Mouse (Mus musculus): ENCODE measurements around the gene Fry. TPM values are rescaled to one million over a fixed set of nuclear protein-coding genes. Genes with fewer than 3 reads are reported as not detected.

The Fry gene
- polyA plus RNA-seq, 1 experiment: 2.9 TPM

DNA sequence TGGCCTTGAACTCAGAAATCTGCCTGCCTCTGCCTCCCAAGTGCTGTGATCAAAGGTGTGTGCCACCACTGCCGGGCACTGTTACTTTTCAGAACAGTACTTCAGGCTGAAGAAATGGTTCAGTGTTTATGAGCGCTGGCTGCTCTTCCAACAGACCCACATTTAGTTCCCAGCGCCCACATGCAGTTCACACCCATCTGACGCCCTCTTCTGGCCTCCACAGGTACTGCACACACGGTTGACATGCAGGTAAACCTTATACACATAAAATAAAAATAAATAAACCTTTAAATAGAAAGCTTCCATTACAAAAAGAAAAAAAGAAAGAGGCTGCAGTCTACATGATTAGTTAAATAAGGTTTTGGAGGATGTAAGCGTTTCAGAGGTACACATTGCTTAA, 88.3 kb downstream of the Fry start:
- H3K4me3 ChIP-seq (ENCODE audit: insufficient read depth, low read length): no peak overlapping the region
- no peak for TF ChIP-seq CTCF (IDR thresholded peaks at IDR 0.05; ENCODE audit: borderline replicate concordance, insufficient read depth, low read length)
- TF ChIP-seq POLR2A (IDR thresholded peaks at IDR 0.05; ENCODE audit: low read depth, low read length): no peak
- H3K27ac ChIP-seq (ENCODE audit: insufficient read depth, low read length): no peak overlapping the region
- no peaks in the 10 kb centered on the region for H3K4me1 ChIP-seq (ENCODE audit: control insufficient read depth, insufficient read depth, low read length)

DNA sequence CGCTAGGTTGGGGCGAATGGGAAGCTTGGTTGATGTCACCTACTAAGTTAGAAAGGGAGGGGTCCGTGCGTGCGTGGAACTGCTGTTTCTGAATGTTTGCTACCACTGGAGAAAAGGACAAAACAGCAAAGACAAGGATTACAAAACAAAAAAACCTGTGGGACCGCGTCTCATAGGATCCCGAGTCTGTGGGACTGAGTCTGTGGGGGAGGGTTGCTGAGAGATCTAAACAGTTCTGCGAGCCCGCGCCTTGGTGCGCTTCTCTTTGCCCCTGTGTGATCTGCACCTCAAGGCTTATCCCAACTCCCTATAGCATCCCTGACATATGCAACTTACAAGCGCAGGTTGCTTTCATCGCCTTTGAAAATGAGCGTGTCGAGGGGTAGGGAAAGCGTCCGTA, 89.2 kb downstream of the Fry start:
- H3K27ac ChIP-seq (ENCODE audit: insufficient read depth, low read length): no peak overlapping the region
- TF ChIP-seq CTCF (IDR thresholded peaks at IDR 0.05; ENCODE audit: borderline replicate concordance, insufficient read depth, low read length) (no peak), POLR2A (IDR thresholded peaks at IDR 0.05; ENCODE audit: low read depth, low read length) (no peak)
- no peak overlapping the region for H3K4me3 ChIP-seq (ENCODE audit: insufficient read depth, low read length)
- no peaks in the 10 kb centered on the region for H3K4me1 ChIP-seq (ENCODE audit: control insufficient read depth, insufficient read depth, low read length)

DNA sequence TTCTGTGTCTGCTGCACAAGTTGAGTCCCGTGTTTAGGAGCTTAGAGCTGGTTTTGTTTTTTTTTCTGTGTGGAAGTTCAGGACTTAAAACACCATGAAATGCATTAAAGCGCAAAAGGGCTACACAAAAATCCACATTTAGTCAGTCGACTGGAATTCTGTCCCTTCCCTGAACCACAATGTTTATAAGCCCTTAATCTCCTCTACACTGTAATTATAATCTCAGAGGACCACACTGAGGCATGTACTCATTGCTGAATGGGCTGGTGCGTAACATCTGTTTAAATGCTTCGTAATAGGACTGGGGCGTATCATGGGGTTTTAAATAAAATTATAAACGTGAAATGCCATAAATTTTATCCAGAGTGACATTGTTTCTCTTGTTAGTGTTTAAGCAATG, 89.6 kb downstream of the Fry start:
- TF ChIP-seq POLR2A (IDR thresholded peaks at IDR 0.05; ENCODE audit: low read depth, low read length) (no peak), CTCF (IDR thresholded peaks at IDR 0.05; ENCODE audit: borderline replicate concordance, insufficient read depth, low read length) (no peak)
- Histone ChIP-seq H3K4me3 (ENCODE audit: insufficient read depth, low read length) (no peak overlapping the region), H3K4me1 (ENCODE audit: control insufficient read depth, insufficient read depth, low read length) (no peaks in the 10 kb centered on the region), H3K27ac (ENCODE audit: insufficient read depth, low read length) (no peak overlapping the region)

DNA sequence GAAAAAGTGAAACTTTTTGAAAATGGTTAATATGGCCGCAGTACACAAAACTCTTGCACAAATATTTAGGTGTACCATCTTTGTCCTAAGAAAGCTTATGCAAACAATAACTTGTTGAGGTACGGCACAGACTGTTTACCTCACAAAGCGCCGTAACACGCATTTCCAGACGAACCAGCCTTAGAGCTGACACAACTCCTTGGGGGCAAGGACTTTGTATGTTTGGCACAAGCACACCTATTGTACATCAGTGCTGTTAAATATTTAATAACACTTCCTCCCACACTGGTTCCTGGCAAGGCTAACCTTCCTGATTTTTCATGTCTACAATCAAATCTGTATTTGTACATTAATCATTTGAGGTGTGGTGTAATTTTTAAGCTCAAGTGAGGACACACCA, 95.6 kb downstream of the Fry start:
- Histone ChIP-seq H3K4me3 (ENCODE audit: insufficient read depth, low read length) (no peak overlapping the region), H3K4me1 (ENCODE audit: control insufficient read depth, insufficient read depth, low read length) (no peaks in the 10 kb centered on the region), H3K27ac (ENCODE audit: insufficient read depth, low read length) (no peak overlapping the region)
- no peak for TF ChIP-seq CTCF (IDR thresholded peaks at IDR 0.05; ENCODE audit: borderline replicate concordance, insufficient read depth, low read length)
- no peak for TF ChIP-seq POLR2A (IDR thresholded peaks at IDR 0.05; ENCODE audit: low read depth, low read length)

DNA sequence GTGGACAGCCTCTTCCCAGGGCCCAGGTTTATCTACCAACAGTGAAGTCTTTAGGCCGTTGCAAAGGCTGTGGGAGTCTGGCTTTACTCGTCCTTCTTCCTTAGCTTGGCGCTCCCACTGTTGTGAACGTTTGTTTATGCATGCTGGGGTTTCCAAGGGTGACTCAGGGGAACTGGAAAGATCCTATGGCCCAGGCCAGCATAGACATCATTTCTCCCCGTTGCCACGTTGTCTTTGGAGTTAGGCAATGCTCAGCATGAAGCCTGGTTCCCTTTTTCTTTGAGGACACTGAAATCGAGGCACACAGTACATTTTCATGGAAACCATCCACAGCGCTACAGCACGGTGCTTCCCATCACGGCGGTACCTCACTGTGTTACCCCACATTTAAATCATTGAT, 97.6 kb downstream of the Fry start:
- TF ChIP-seq POLR2A (IDR thresholded peaks at IDR 0.05; ENCODE audit: low read depth, low read length) (no peak), CTCF (IDR thresholded peaks at IDR 0.05; ENCODE audit: borderline replicate concordance, insufficient read depth, low read length) (no peak)
- H3K4me3 ChIP-seq (ENCODE audit: insufficient read depth, low read length): no peak overlapping the region
- no peak overlapping the region for H3K27ac ChIP-seq (ENCODE audit: insufficient read depth, low read length)
- H3K4me1 ChIP-seq (ENCODE audit: control insufficient read depth, insufficient read depth, low read length): no peaks in the 10 kb centered on the region

DNA sequence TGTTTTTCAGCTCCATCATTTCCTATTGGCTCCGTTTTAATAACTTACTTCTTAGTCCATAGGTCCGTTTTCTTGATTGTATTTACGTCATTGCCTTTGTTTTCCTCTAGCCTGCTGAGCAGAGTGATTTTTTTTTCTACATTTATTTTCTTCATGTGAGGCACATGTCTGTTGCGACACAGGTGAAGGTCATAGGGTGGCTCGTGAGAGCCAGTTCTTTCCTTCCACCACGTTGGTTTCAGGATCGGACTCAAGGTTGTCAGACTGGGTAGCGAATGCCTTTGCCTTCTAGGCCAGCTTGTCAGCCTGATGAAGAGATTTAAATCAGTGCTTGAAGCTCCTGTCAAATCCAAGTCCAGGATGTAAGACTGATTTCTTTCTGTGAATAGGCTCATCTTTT, 101.0 kb downstream of the Fry start:
- Histone ChIP-seq H3K4me3 (ENCODE audit: insufficient read depth, low read length) (no peak overlapping the region), H3K27ac (ENCODE audit: insufficient read depth, low read length) (no peak overlapping the region), H3K4me1 (ENCODE audit: control insufficient read depth, insufficient read depth, low read length) (no peaks in the 10 kb centered on the region)
- TF ChIP-seq POLR2A (IDR thresholded peaks at IDR 0.05; ENCODE audit: low read depth, low read length) (no peak), CTCF (IDR thresholded peaks at IDR 0.05; ENCODE audit: borderline replicate concordance, insufficient read depth, low read length) (no peak)

DNA sequence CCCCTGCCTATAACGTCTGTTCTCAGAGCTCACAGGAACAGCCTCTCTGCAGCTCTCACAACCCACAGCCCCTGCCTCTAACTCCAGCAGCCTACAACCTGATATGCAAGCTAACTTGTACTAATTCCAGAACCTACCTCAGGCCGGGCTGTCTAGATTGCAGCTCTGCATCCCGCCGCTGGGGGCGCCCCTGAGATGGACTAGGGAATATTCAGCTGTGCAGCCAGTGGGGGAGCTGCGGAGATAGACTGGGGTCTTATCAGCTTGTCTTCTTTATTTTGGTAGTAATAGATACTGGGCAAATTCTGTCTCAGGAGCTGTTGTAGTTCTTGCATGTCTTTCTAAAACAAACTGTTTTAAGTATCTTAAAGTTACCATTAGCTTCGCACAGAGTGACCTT, 101.9 kb downstream of the Fry start:
- H3K4me1 ChIP-seq (ENCODE audit: control insufficient read depth, insufficient read depth, low read length): no peaks in the 10 kb centered on the region
- TF ChIP-seq POLR2A (IDR thresholded peaks at IDR 0.05; ENCODE audit: low read depth, low read length): no peak
- no peak for TF ChIP-seq CTCF (IDR thresholded peaks at IDR 0.05; ENCODE audit: borderline replicate concordance, insufficient read depth, low read length)
- no peak overlapping the region for H3K4me3 ChIP-seq (ENCODE audit: insufficient read depth, low read length)
- no peak overlapping the region for H3K27ac ChIP-seq (ENCODE audit: insufficient read depth, low read length)

DNA sequence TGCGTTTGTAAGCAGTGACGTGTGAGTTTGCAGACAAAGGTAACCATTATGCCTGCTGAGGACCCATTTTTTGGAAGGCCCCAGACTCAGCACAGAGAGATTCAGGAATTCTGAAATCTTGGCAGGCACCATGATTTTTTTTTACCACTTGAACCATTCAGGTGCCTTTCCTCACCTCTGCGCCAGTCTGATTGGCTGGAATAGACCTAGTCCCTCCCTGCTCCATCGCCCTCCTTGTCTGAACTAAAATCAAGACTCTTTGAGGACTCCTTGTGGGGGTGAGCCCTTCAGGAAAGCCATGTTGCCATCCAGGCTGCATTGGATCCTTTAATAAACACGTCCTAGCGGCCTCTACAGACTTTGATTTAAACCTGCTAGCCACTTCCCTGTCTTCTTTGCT, 103.4 kb downstream of the Fry start:
- TF ChIP-seq CTCF (IDR thresholded peaks at IDR 0.05; ENCODE audit: borderline replicate concordance, insufficient read depth, low read length): no peak
- no peak for TF ChIP-seq POLR2A (IDR thresholded peaks at IDR 0.05; ENCODE audit: low read depth, low read length)
- Histone ChIP-seq H3K27ac (ENCODE audit: insufficient read depth, low read length) (no peak overlapping the region), H3K4me3 (ENCODE audit: insufficient read depth, low read length) (no peak overlapping the region), H3K4me1 (ENCODE audit: control insufficient read depth, insufficient read depth, low read length) (no peaks in the 10 kb centered on the region)

DNA sequence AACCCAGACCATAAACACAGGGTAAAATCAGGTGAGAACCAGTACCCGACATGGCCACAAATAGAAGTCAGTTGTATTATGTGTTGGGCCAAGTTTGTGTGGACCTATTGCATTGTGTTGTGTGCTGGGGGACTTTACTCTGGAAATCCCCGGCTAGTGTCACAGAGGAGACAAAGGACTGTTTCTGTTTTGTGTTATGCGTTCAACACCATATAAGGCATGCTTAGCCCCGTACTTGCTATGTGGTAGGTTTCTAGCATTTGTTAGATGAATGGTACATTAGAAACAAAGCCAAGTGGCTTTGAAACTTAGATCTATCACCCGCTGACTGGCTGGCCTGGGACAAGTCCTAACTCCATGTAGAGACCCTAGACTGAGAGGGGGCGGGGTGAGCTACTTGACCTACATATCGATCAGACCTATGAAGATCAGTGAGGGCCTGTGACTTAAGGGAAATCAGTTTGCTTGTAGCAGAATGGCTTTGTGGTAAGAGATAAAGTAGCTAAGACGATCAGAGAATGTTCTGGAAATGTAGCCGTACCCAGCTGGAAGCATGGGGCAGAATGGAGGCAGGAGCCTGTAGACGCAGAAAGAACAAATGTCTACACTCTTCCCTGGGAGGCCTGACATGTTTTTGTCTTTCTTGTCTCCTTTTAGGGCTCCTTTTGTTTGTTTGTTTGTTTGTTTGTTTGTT, 105.2 kb downstream of the Fry start:
- TF ChIP-seq POLR2A (IDR thresholded peaks at IDR 0.05; ENCODE audit: low read depth, low read length): no peak
- H3K27ac ChIP-seq (ENCODE audit: insufficient read depth, low read length): no peak overlapping the region
- H3K4me1 ChIP-seq (ENCODE audit: control insufficient read depth, insufficient read depth, low read length): no peaks in the 10 kb centered on the region
- no peak overlapping the region for H3K4me3 ChIP-seq (ENCODE audit: insufficient read depth, low read length)

DNA sequence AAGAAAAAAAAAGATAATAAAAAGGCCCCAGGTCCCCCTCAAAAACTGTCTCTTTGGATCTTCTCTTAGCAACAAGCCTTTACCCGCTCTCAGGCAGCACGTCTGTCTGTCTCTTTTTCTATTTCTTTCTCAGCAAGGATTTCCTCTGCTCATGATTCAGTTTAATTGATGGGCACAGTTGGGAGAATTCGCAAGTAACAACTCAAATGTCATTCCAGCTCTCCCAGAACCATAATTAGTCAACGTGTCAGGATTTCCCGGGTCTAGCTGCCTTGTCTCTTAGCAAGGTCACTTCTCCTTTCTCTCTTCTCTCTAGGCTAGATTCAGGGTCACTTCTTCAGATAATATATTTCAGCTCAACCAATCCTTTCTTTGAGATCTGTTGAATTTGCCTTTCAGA, 110.6 kb downstream of the Fry start:
- TF ChIP-seq CTCF (IDR thresholded peaks at IDR 0.05; ENCODE audit: borderline replicate concordance, insufficient read depth, low read length) (no peak), POLR2A (IDR thresholded peaks at IDR 0.05; ENCODE audit: low read depth, low read length) (no peak)
- Histone ChIP-seq H3K4me3 (ENCODE audit: insufficient read depth, low read length) (no peak overlapping the region), H3K4me1 (ENCODE audit: control insufficient read depth, insufficient read depth, low read length) (no peaks in the 10 kb centered on the region), H3K27ac (ENCODE audit: insufficient read depth, low read length) (no peak overlapping the region)

DNA sequence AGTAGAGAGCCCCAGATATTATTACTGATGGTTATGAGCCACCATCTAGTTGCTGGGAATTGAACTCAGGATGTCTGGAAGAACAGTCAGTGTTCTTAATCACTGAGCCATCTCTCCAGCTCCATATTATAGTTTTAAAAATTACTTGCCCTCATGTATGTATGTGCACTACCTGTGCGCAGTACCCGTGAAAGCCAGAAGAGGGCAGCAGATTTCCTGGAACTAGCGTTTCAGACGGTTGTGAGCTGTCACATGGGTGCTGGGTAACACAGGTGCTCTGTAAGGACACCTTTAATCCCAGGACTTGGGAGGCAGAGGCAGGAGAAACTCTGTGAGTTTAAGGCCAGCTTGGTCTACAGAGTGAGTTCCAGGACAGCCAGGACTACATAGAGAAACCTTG, 111.3 kb downstream of the Fry start:
- H3K4me3 ChIP-seq (ENCODE audit: insufficient read depth, low read length): no peak overlapping the region
- H3K27ac ChIP-seq (ENCODE audit: insufficient read depth, low read length): no peak overlapping the region
- TF ChIP-seq CTCF (IDR thresholded peaks at IDR 0.05; ENCODE audit: borderline replicate concordance, insufficient read depth, low read length) (no peak), POLR2A (IDR thresholded peaks at IDR 0.05; ENCODE audit: low read depth, low read length) (no peak)
- H3K4me1 ChIP-seq (ENCODE audit: control insufficient read depth, insufficient read depth, low read length): no peaks in the 10 kb centered on the region

Data from embryonic fibroblast, embryonic 13.5 days (primary cell).